Mouse (Mus musculus): ENCODE data around the gene Hmcn1. TPM values are rescaled to one million over a fixed set of nuclear protein-coding genes. Genes with fewer than 3 reads are reported as not detected.

The Hmcn1 gene
- not detected in 2 replicates for total RNA-seq (2012; rRNA removed)
- not detected for polyA plus RNA-seq (2012; ENCODE audit: insufficient read depth in 1 of 2, insufficient read length in 2 of 2, low read depth in 1 of 2, low replicate concordance in 2 of 2, missing spikeins in 1 of 2)

- Histone ChIP-seq H3K9me3 (replicated peaks; ENCODE audit: insufficient read depth, low read length) (no peaks in the 10 kb centered on the region), H3K27me3 (ENCODE audit: control insufficient read depth in 1 of 2, insufficient read depth in 2 of 2, low read length in 2 of 2) (peaks cover 0 to 2% of the 10 kb centered on the region in 2 experiments; a peak in 2 of 4 replicates), H3K9ac (ENCODE audit: control insufficient read depth, low read depth, low read length, poor library complexity, severe bottlenecking) (no peak within 1 kb of the TSS), H3K27ac (ENCODE audit: control insufficient read depth, low read depth, low read length) (no peak within 1 kb of the TSS), H3K36me3 (ENCODE audit: control insufficient read depth in 1 of 2, insufficient read depth in 2 of 2, low read length in 2 of 2) (no peaks in the 10 kb centered on the region), H3K4me3 (ENCODE audit: control insufficient read depth in 1 of 2, insufficient read depth in 1 of 2, low read depth in 2 of 2, low read length in 2 of 2) (no peak within 1 kb of the TSS), H3K79me2 (ENCODE audit: control insufficient read depth, insufficient read depth, low read length, poor library complexity) (no peaks in the 10 kb centered on the region), H3K4me1 (ENCODE audit: control insufficient read depth in 1 of 2, insufficient read depth in 2 of 2, low read length in 2 of 2) (no peaks in the 10 kb centered on the region)
- TF ChIP-seq CTCF (IDR thresholded peaks at IDR 0.05 in 2 of 3, conservative IDR thresholded peaks at IDR 0.05 in 1 of 3; ENCODE audit: control insufficient read depth in 1 of 3, insufficient read depth in 1 of 3, low read depth in 2 of 3, low read length in 3 of 3, poor library complexity in 1 of 3, severe bottlenecking in 1 of 3) (peak in 2 of 3 experiments; percentile 4 to 14; a peak in 1 of 6 replicates), POLR2A (IDR thresholded peaks at IDR 0.05; ENCODE audit: control insufficient read depth in 1 of 2, insufficient read depth in 1 of 2, low read depth in 1 of 2, low read length in 2 of 2, poor library complexity in 1 of 2) (no peak)
- no peak for DNase-seq (ENCODE audit: low read depth, low spot score)
These were observed at the start of gene Hmcn1 for GRCm38 (mm10) chr1:150993162-150994064. Gene Hmcn1 (minus strand): TSS chr1:150993435.

- Histone ChIP-seq H3K27ac (ENCODE audit: control insufficient read depth, low read depth, low read length) (no peak overlapping the region), H3K36me3 (ENCODE audit: control insufficient read depth in 1 of 2, insufficient read depth in 2 of 2, low read length in 2 of 2) (no peaks in the 10 kb centered on the region), H3K9ac (ENCODE audit: control insufficient read depth, low read depth, low read length, poor library complexity, severe bottlenecking) (no peak overlapping the region), H3K4me1 (ENCODE audit: control insufficient read depth in 1 of 2, insufficient read depth in 2 of 2, low read length in 2 of 2) (peaks cover 3 to 10% of the 10 kb centered on the region in 2 experiments; a peak in 3 of 4 replicates), H3K79me2 (ENCODE audit: control insufficient read depth, insufficient read depth, low read length, poor library complexity) (no peaks in the 10 kb centered on the region), H3K27me3 (ENCODE audit: control insufficient read depth in 1 of 2, insufficient read depth in 2 of 2, low read length in 2 of 2) (peaks cover 2% of the 10 kb centered on the region in 2 experiments; a peak in 3 of 4 replicates), H3K4me3 (ENCODE audit: control insufficient read depth in 1 of 2, insufficient read depth in 1 of 2, low read depth in 2 of 2, low read length in 2 of 2) (peak overlapping the region; percentile 40 to 58), H3K9me3 (replicated peaks; ENCODE audit: insufficient read depth, low read length) (no peaks in the 10 kb centered on the region)
- TF ChIP-seq CTCF (IDR thresholded peaks at IDR 0.05 in 2 of 3, conservative IDR thresholded peaks at IDR 0.05 in 1 of 3; ENCODE audit: control insufficient read depth in 1 of 3, insufficient read depth in 1 of 3, low read depth in 2 of 3, low read length in 3 of 3, poor library complexity in 1 of 3, severe bottlenecking in 1 of 3) (no peak), ELF1 (IDR thresholded peaks at IDR 0.05; ENCODE audit: low read depth, low read length) (0 out of 2 replicates have a peak, but pooled peaks have one; percentile 10), MAX (IDR thresholded peaks at IDR 0.05; ENCODE audit: low read length) (peak; percentile 35; the same call in 1 of the 2 replicates), RAD21 (IDR thresholded peaks at IDR 0.05; ENCODE audit: low read depth, low read length) (no peak), JUND (IDR thresholded peaks at IDR 0.05; ENCODE audit: low read depth, low read length) (no peak), SIN3A (IDR thresholded peaks at IDR 0.05; ENCODE audit: low read length) (peak; percentile 56), HCFC1 (IDR thresholded peaks at IDR 0.05; ENCODE audit: low read depth, low read length) (0 out of 2 replicates have a peak, but pooled peaks have one; percentile 19), MXI1 (IDR thresholded peaks at IDR 0.05; ENCODE audit: low read depth, low read length) (peak; percentile 46; the same call in 1 of the 2 replicates), MAZ (IDR thresholded peaks at IDR 0.05; ENCODE audit: low read depth, low read length) (peak; percentile 68; the same call in 1 of the 2 replicates)
- DNase-seq (ENCODE audit: low read depth, low spot score): peak; percentile 41
These were observed 47.9 kb upstream of the Hmcn1 start for GRCm38 (mm10) chr1:151040945-151041649.
